Mouse (Mus musculus) adrenal gland, postnatal 4 days (tissue): ENCODE data around the gene Traf7. TPM values are rescaled to one million over a fixed set of nuclear protein-coding genes. Genes with fewer than 3 reads are reported as not detected.

Experiments
- total RNA-seq, 2 experiments: library from RNA; stranded (reverse); gene quantifications; 2 replicates each; pipeline ENCODE4 v1.2.3; 2021

Traf7 gene
- total RNA-seq, 2 experiments from 2014 or later = 137 to 149 TPM

Other genes with a start within 250 kb of the Traf7 start
- under 1 TPM in 1 of 2 experiments, not detected in 1; 0.11 TPM for gene Abca17, start 176.9 kb downstream of the Traf7 start, total RNA-seq
- gene Abca3, start 176.0 kb downstream of the Traf7 start, total RNA-seq = 10 to 100 TPM; 27.2 to 38.5 TPM
- 100 to 1,000 TPM; 122 to 133 TPM for gene Rnps1, start 113.4 kb downstream of the Traf7 start, total RNA-seq
- gene Eci1, start 101.3 kb downstream of the Traf7 start, total RNA-seq = 100 to 1,000 TPM; 165 to 199 TPM
- 1 to 10 TPM; 3.1 to 3.4 TPM for gene Dnase1l2, start 84.8 kb downstream of the Traf7 start, total RNA-seq
- gene E4f1, start 57.6 kb downstream of the Traf7 start, total RNA-seq = 10 to 100 TPM; 31.8 to 35.1 TPM
- gene Pgp, start 57.5 kb downstream of the Traf7 start, total RNA-seq = 10 to 100 TPM; 44.6 to 46.4 TPM
- under 1 TPM; 0.50 to 0.93 TPM for gene Bricd5, start 54.1 kb downstream of the Traf7 start, total RNA-seq
- gene Mlst8, start 48.9 kb downstream of the Traf7 start, total RNA-seq = 10 to 100 TPM; 28.0 to 30.0 TPM
- gene Caskin1, start 39.3 kb downstream of the Traf7 start, total RNA-seq = 10 to 100 TPM; 62.4 to 65.2 TPM
- 1 to 10 TPM; 1.1 to 1.9 TPM for gene Rab26, start 6.3 kb upstream of the Traf7 start, total RNA-seq
- gene Pkd1, start 21.9 kb upstream of the Traf7 start, total RNA-seq = 10 to 100 TPM; 67.8 to 70.9 TPM
- 100 to 1,000 TPM; 110 to 119 TPM for gene Tsc2, start 104.7 kb upstream of the Traf7 start, total RNA-seq
- 10 to 100 TPM; 13.3 to 13.8 TPM for gene Nthl1, start 104.7 kb upstream of the Traf7 start, total RNA-seq
- gene Slc9a3r2, start 122.4 kb upstream of the Traf7 start, total RNA-seq = 10 to 100 TPM; 62.2 to 64.2 TPM
- gene Npw, start 130.5 kb upstream of the Traf7 start, total RNA-seq = not detected
- 10 to 100 TPM; 47.5 to 48.9 TPM for gene Zfp598, start 141.7 kb upstream of the Traf7 start, total RNA-seq
- gene Syngr3, start 162.0 kb upstream of the Traf7 start, total RNA-seq = 1 to 10 TPM; 6.1 to 9.4 TPM
- gene Gfer, start 168.2 kb upstream of the Traf7 start, total RNA-seq = 10 to 100 TPM; 28.4 to 28.8 TPM
- 1 to 10 TPM; 6.2 to 8.5 TPM for gene Noxo1, start 168.3 kb upstream of the Traf7 start, total RNA-seq
- gene Tbl3, start 179.7 kb upstream of the Traf7 start, total RNA-seq = 10 to 100 TPM; 37.8 to 40.9 TPM
- not detected for gene Rnf151, start 190.1 kb upstream of the Traf7 start, total RNA-seq
- gene Rps2, start 190.2 kb upstream of the Traf7 start, total RNA-seq = 100 to 1,000 TPM; 867 to 881 TPM
- 100 to 1,000 TPM; 210 to 213 TPM for gene Ndufb10, start 196.5 kb upstream of the Traf7 start, total RNA-seq
- gene Rpl3l, start 199.9 kb upstream of the Traf7 start, total RNA-seq = 1 to 10 TPM; 5.9 to 6.9 TPM
- 10 to 100 TPM; 62.0 to 74.6 TPM for gene Msrb1, start 208.7 kb upstream of the Traf7 start, total RNA-seq
- 1 to 10 TPM; 3.2 to 4.2 TPM for gene Hs3st6, start 225.1 kb upstream of the Traf7 start, total RNA-seq